Mouse (Mus musculus) hindbrain, embryonic 14.5 days (tissue): ENCODE data around the gene Yars. TPM values are rescaled to one million over a fixed set of nuclear protein-coding genes. Genes with fewer than 3 reads are reported as not detected.

Experiments
- ATAC-seq: fragments of 200-750 bp; cut with Nextera tagmentation; 2 replicates; pipeline ENCODE4 v1.8.0; 2017; ENCODE audit warnings: moderate number of reproducible peaks, mild to moderate bottlenecking, moderate TSS enrichment, moderate library complexity; ENCODE audit not compliant: low FRiP score
- DNase-seq: peaks from one replicate; pipeline ENCODE4 v3.0.0-alpha.2; 2015; ENCODE audit warnings: low spot score
- H3K27ac ChIP-seq: fragments of 300-500 bp; sonication (generic); 2 replicates; pipeline ENCODE4 v1.5.1; 2014; ENCODE audit warnings: mild to moderate bottlenecking, moderate library complexity
- H3K27me3 ChIP-seq: fragments of 300-500 bp; sonication (generic); 2 replicates; pipeline ENCODE4 v1.6.1; 2014; ENCODE audit warnings: mild to moderate bottlenecking, low read length, mixed read lengths; ENCODE audit not compliant: control insufficient read depth, insufficient read depth
- H3K36me3 ChIP-seq: fragments of 300-500 bp; sonication (generic); replicated peaks from 2 replicates; pipeline ENCODE4 v1.6.1; 2014; ENCODE audit not compliant: control insufficient read depth, insufficient read depth
- H3K4me1 ChIP-seq: fragments of 300-500 bp; sonication (generic); replicated peaks from 2 replicates; pipeline ENCODE4 v1.6.1; 2014; ENCODE audit warnings: antibody characterized with exemption, low read length, mixed read lengths; ENCODE audit not compliant: control insufficient read depth, insufficient read depth
- H3K4me2 ChIP-seq: fragments of 300-500 bp; sonication (generic); replicated peaks from 2 replicates; pipeline ENCODE4 v1.6.1; 2014; ENCODE audit warnings: mild to moderate bottlenecking, moderate library complexity
- H3K4me3 ChIP-seq: fragments of 300-500 bp; sonication (generic); replicated peaks from 2 replicates; pipeline ENCODE4 v1.5.1; 2014; ENCODE audit warnings: mild to moderate bottlenecking, low read length
- H3K9ac ChIP-seq: fragments of 300-500 bp; sonication (generic); 2 replicates; pipeline ENCODE4 v1.6.1; 2014
- H3K9me3 ChIP-seq: fragments of 300-500 bp; sonication (generic); 2 replicates; pipeline ENCODE4 v1.6.1; 2016; ENCODE audit warnings: low read length; ENCODE audit not compliant: control insufficient read depth
- WGBS: fragments of 180-500 bp; shearing (Covaris S2); extraction: QIAGEN DNeasy Blood & Tissue Kit; methylation state at CpG from one replicate; pipeline ENCODE4 v1.1.7; 2014; 5-methylcytosine and 5-hydroxymethylcytosine counted together
- polyA plus RNA-seq: library from polyadenylated mRNA; unstranded; fragments of >200 nt; fragmentation: Nextera tagmentation; extraction: Ambion mirVana; gene quantifications from 2 replicates; pipeline ENCODE4 v1.2.1, GENCODE M21; 2014

Yars gene
- polyA plus RNA-seq, 1 experiment from 2014 or later = 111 TPM

DNA sequence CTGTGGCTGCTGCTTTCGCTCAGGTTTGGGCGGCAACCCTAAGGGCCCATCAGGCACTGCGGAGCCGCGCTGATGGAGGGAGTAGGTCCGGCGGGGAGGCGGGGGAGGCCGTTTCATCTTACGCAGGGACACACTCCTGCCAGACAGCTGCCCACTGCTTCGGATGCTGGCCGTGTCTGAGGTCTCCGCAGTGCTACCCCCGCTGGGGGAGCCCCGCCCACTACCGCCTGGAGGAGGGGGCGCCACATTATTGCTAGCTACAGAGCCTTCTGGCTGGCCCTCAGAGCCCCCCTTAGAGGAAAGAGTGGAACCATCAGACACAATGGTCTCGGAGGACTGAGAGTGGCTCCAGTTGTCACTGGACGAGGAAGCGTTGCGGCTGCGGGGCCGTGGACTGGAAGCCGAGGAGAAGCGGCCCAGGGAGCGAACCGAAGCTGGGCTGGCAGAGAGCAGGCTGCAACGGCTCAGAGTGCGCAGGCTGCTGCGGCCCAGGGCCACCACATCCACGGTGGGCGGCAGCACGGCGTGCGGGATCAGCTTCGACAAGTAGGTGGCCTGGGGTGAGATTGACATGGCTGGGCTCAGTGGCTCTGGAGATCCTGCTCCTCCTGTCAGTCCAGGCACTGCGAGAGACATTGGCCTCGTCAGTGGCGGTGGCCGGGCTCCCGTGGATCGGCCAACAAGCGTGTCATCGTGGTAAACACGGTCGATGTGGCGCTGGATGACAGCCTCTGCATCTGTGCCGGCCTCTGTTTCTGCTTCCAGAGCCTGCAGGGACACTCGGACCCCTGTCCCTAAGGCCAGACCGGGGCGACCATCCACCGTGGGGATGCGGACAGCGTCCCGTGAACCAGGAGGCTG is 34.1 kb downstream of the Yars start:
- no peak overlapping the region for H3K27ac ChIP-seq
- no peaks in the 10 kb centered on the region for H3K9me3 ChIP-seq
- 0 out of 2 replicates have a peak, but pooled peaks have one; percentile 29 for ATAC-seq
- H3K9ac ChIP-seq = peak overlapping the region; percentile 32
- H3K27me3 ChIP-seq = no peaks in the 10 kb centered on the region
- H3K36me3 ChIP-seq = peaks cover 60% of the 10 kb centered on the region
- WGBS = 15% methylated on average over 55 of the region's 55 CpGs
- peak overlapping the region; percentile 7 for H3K4me3 ChIP-seq
- H3K4me1 ChIP-seq = peaks cover 39% of the 10 kb centered on the region
- no peak for DNase-seq
- peak overlapping the region; percentile 46 for H3K4me2 ChIP-seq

DNA sequence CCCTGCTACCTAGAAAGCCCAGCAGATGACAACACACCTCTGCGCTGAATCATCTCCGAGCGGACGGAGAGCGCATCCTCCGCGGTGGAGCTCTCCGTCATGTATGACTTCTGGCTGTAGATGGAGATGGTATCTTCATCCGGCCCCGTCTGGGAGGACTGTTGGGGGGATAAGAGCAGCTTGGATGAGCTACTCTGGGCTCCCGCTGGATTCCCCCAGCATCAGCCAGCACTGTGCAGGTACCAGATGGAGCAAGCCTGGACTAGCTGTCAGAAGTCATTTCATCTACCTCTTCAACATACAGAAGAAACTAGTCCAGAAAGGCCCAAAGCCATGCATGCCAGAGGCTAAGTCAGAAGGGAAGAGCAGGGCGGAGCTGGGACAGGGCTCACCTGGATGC is 35.8 kb downstream of the Yars start:
- Histone ChIP-seq H3K36me3 (peaks cover 43% of the 10 kb centered on the region), H3K4me3 (no peak overlapping the region), H3K4me1 (peaks cover 39% of the 10 kb centered on the region), H3K27ac (no peak overlapping the region), H3K27me3 (no peaks in the 10 kb centered on the region), H3K4me2 (peak overlapping the region; percentile 61), H3K9ac (no peak overlapping the region), H3K9me3 (no peaks in the 10 kb centered on the region)
- DNase-seq (no peak), ATAC-seq (no peak)
- WGBS = 93% methylated on average over 12 of the region's 12 CpGs

DNA sequence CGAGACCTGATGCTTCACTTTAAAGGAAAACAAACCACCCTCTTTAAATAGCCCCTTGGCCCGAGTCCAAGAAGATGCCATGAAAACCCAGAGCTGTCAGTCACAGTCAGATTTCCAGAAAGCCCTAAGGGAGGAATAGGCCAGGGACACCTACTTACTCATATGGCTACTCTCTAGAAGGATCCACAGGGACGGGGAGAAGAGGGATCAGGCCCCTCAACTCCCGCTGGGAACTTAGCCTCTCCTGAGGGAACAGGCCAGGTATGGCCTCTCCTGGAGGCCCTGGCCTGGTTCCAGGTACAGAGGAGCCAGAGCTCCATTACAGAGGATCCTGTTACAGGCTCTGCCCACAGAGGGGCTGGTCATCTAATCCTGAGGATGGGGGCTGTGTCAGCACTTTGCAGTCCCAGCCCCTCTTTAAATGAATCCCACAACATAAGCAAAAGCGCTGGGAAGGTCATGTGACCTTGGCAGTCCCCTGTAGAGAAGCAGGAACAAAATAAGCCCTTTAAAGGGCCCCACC is 36.9 kb downstream of the Yars start:
- 27% methylated on average over 5 of the region's 5 CpGs for WGBS
- DNase-seq = peak; percentile 52

DNA sequence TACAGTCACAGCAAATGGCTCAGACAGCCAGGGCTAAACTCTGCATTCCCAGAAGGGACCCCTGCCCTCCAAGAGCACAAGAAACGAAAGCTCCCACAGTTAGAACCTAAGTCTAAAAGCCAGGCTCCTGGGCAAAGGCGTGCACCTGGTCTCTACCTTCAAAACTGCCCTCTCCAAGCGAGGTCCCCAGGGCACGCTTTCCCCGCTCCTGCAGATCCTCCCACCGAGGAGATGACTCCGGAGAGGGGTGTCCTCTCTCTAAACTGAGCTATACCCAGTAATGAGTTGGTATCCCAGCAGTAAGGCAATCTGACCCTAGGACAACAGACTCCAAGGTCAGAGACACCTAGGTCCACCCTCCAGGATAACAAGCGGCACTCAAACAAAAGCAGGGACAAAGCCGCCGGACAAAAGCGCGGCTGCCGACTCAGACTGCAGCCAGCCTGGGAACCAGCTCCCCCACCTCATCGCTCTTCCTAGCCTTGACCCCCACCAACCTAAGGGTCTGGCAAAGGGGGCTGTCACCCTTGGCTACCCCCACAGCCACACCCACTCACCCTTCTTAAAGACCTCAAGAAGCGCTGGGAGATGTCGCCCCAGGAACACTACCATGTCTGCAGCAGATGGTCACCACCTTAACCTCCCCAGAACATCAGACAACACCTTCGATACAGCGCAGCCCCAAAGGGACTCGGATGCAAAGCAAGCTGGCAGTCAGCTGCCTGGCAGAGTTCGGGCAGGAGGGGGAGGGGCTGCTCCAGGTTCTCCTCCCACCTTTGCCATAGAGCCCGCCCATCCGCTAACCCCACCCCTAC is 37.8 kb downstream of the Yars start:
- Histone ChIP-seq H3K4me2 (peak overlapping the region; percentile 61), H3K27me3 (no peaks in the 10 kb centered on the region), H3K9ac (peak overlapping the region; percentile 70), H3K4me1 (peaks cover 39% of the 10 kb centered on the region), H3K9me3 (no peaks in the 10 kb centered on the region), H3K36me3 (peaks cover 24% of the 10 kb centered on the region), H3K27ac (peak overlapping the region; percentile 81), H3K4me3 (peak overlapping the region; percentile 58)
- 6% methylated on average over 22 of the region's 22 CpGs for WGBS
- ATAC-seq (peak; percentile 19; the same call in 1 of the 2 replicates), DNase-seq (no peak)

More for the DNA sequence above, 36.9 kb downstream of the Yars start:
- Histone ChIP-seq H3K9ac (peak overlapping the region; percentile 70), H3K36me3 (peaks cover 32% of the 10 kb centered on the region), H3K27me3 (no peaks in the 10 kb centered on the region), H3K4me1 (peaks cover 39% of the 10 kb centered on the region), H3K9me3 (no peaks in the 10 kb centered on the region), H3K4me2 (peak overlapping the region; percentile 61), H3K4me3 (peak overlapping the region; percentile 58), H3K27ac (peak overlapping the region; percentile 81; the same call in 1 of the 2 replicates)
- ATAC-seq = no peak

DNA sequence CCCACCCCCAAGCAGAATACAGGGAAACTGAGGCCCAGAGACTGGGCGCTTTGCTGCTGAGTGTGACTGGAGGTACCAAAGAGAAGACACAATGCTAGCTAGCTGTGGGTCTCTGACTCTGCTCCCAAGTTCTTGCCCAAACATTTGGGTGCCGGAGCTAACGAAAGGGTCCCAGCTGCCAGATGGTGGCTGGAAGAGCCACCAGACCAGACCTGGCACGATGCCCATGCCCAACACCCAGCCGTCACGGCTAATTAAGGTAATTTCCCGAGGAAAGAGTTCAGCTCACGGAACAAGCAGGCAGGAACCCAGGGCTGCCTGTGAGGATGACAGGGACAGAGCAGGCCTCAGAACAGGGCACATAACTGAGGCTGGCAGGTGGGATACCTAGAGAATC is 38.4 kb downstream of the Yars start:
- peak overlapping the region; percentile 81 for H3K27ac ChIP-seq
- H3K36me3 ChIP-seq = peaks cover 18% of the 10 kb centered on the region
- DNase-seq (peak; percentile 60), ATAC-seq (peak; percentile 11; the same call in 1 of the 2 replicates)
- 14% methylated on average over 8 of the region's 8 CpGs for WGBS
- H3K4me3 ChIP-seq = peak overlapping the region; percentile 58
- no peaks in the 10 kb centered on the region for H3K27me3 ChIP-seq
- peaks cover 39% of the 10 kb centered on the region for H3K4me1 ChIP-seq
- peak overlapping the region; percentile 70; the same call in 1 of the 2 replicates for H3K9ac ChIP-seq
- no peaks in the 10 kb centered on the region for H3K9me3 ChIP-seq
- H3K4me2 ChIP-seq = peak overlapping the region; percentile 61

DNA sequence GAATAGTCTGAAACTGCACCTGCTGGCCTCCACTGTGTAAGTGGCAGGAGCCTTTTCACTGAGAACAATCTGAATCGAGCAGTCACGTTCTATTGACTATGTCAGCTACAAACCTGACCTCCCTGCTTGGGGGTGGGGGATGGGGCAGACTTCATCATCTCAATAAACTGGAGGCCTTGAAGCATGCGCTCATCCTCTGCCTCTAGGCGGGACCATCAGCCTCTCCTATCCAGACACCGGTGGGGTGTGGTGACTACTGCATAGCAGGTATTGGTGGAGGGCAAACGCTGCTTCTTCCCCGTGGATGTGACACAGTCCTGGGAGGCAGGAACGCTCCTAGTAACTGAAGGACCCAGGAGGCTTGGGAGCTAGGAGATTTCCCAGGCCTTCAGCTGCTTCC is 41.4 kb downstream of the Yars start:
- H3K9ac ChIP-seq = no peak overlapping the region

DNA sequence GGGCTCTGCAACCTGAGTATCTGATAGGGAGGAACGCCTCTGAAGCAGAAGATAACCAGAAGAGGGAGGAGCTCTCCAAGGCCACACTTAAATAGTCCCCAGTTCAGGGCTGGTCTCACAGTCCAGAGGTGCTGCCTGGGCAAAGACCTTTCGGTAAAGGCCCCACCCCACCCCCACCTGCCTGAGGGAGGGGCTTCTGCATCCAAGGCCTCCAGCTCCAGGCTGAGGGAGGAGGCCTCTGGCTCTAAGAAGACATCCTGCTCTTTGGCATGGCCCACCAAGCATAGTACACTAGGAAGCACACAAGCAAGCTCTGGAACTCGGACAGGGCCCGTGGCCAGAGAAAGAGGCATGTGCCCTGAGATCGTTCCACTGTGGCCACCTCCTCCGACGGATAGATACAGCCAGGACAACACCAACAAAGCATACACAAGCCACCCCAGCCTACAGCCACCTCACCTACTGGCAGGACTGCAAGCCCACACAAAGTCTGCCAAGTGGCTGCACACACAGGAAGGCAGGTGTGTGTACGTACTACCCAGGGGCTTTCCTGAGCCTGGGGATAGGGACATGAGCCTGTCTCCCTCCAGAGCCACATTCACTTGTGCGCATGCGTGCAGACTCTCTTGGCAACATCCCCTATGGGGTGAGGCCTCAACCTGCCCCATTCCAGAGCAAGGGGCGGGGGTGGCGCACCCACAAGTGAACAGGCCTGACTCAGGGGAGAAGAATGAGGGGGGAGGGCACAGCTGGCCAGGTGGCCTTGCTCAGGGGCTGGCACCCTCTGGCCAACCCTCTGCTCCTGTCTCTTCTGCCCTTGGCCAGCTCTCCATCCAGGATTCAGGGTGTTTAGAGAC is 42.3 kb downstream of the Yars start:
- ATAC-seq (no peak), DNase-seq (no peak)
- Histone ChIP-seq H3K9ac (no peak overlapping the region), H3K36me3 (no peaks in the 10 kb centered on the region), H3K4me1 (peaks cover 18% of the 10 kb centered on the region), H3K27me3 (no peaks in the 10 kb centered on the region), H3K27ac (no peak overlapping the region), H3K9me3 (no peaks in the 10 kb centered on the region), H3K4me2 (no peak overlapping the region), H3K4me3 (no peak overlapping the region)
- 67% methylated on average over 12 of the region's 12 CpGs for WGBS

More for the DNA sequence above, 41.4 kb downstream of the Yars start:
- DNase-seq = no peak
- no peak overlapping the region for H3K4me3 ChIP-seq
- H3K4me2 ChIP-seq = no peak overlapping the region
- no peaks in the 10 kb centered on the region for H3K36me3 ChIP-seq
- 63% methylated on average over 8 of the region's 8 CpGs for WGBS
- H3K9me3 ChIP-seq = no peaks in the 10 kb centered on the region
- peaks cover 26% of the 10 kb centered on the region for H3K4me1 ChIP-seq
- H3K27me3 ChIP-seq = no peaks in the 10 kb centered on the region
- no peak overlapping the region for H3K27ac ChIP-seq
- no peak for ATAC-seq

DNA sequence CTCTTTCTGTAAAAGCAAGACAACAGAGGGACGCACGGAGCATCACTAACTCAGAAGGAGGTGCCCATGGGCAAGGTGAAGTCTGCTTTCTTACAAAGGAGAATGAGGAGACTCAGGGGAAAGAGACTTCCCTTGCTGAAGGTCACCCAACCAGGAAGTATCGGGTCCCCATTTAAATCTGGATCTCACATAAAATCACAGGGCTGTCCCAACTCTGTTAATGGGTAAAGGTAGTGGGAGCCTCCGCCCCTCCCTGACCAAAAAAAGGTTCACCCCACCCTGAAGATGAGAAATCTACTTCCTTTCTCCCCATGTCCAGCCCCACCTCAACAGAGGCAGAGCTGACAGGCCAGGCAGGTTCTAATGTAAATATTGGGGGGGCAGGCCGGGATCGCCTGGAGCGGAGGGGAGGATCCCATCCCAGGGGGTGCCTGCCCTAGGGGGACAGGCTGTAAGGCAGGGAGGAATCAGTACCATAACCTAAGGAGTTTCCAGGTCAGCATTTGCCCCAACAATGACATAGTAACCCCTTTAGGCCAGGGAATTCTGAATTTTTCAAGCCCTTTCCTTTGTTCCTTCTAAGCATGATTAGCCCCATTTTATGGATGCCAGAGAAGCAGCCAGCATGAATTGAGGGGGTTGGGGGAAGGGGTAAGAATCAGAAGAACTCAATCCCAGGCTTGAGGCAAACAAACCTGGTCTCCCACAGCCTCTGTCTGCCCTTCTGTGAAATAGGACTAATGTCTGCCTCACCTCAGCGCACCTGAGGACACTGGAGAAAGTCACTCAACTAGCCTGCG is 43.2 kb downstream of the Yars start:
- no peaks in the 10 kb centered on the region for H3K36me3 ChIP-seq
- no peak overlapping the region for H3K4me2 ChIP-seq
- no peak overlapping the region for H3K27ac ChIP-seq
- H3K4me1 ChIP-seq = peaks cover 18% of the 10 kb centered on the region
- no peaks in the 10 kb centered on the region for H3K9me3 ChIP-seq
- WGBS = 76% methylated on average over 9 of the region's 9 CpGs
- no peak for DNase-seq
- ATAC-seq = no peak
- no peak overlapping the region for H3K4me3 ChIP-seq
- H3K9ac ChIP-seq = no peak overlapping the region
- H3K27me3 ChIP-seq = no peaks in the 10 kb centered on the region
